Mouse (Mus musculus): ENCODE results near the gene Eogt.

Eogt gene

DNA sequence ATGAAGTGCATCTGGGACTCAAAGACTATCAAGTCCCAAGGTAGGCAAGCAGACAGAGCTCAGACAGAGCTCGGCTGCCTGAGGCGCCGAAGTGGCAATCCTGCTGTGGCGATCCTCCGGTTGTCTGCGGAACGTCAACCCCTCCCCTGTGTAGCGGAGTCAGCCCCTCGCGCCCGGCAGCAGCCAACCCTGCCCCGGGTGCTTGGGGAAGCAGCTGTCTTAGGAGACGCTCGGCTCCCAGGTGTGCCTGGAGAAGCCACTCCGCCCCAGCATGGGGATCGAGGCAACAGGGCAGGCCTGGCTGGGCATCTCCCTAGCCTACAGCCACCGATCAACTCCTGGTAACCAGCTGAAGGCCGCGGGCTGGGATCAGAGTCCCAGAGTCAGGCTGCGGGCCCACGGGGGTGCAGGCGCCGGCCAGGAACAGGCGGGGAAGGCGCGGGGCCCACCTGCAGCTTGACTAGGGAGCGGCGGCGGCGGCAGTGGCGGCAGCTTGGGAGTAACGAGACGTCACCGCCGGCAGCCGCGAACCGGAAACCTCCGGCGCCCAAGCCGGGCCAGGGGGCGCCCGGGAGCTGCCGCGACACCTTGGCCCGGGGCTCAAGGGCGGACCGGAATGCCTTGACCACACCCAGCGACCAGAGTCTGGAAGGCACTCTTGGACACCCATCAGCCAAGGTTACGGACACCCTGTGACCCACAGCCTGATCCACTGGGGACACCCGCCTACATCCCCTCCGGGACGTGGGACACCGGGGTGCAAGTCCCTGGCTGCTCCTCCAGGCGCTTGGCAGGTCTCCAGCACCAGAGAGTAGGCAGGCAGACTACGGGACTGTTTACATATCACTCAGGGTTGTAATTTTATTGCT, at the start of gene Eogt:
Gene Eogt (minus strand): TSS at position 800 of the 869 bp plus-strand sequence.
- DNase-seq (ENCODE audit: inconsistent age in 2 of 2, low spot score in 1 of 2) = peak; percentile 89 to 96

DNA sequence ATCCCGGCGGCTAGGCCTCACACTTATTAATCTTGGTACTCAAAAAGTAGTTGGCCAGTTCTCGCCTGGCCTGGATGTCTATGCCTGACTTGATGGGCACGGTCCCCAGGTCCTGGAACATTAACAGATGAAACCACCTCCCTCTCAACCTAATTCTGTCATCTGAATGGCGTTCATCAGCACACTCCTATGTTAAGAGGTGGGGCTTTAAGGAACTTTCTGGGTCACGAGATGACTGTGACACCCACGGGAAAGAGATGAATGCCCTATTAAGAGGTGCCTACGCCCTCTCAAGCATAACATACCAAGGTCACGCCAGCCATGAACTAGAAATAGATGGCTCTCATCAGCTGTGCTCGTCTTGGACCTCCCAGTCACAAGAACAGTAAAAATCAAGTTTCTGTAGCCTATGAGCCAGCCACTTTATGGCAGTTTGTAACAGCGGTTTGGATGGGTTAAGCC, 30.4 kb upstream of the Eogt start:
- no peak for DNase-seq (ENCODE audit: inconsistent age in 2 of 2, low spot score in 1 of 2)

DNA sequence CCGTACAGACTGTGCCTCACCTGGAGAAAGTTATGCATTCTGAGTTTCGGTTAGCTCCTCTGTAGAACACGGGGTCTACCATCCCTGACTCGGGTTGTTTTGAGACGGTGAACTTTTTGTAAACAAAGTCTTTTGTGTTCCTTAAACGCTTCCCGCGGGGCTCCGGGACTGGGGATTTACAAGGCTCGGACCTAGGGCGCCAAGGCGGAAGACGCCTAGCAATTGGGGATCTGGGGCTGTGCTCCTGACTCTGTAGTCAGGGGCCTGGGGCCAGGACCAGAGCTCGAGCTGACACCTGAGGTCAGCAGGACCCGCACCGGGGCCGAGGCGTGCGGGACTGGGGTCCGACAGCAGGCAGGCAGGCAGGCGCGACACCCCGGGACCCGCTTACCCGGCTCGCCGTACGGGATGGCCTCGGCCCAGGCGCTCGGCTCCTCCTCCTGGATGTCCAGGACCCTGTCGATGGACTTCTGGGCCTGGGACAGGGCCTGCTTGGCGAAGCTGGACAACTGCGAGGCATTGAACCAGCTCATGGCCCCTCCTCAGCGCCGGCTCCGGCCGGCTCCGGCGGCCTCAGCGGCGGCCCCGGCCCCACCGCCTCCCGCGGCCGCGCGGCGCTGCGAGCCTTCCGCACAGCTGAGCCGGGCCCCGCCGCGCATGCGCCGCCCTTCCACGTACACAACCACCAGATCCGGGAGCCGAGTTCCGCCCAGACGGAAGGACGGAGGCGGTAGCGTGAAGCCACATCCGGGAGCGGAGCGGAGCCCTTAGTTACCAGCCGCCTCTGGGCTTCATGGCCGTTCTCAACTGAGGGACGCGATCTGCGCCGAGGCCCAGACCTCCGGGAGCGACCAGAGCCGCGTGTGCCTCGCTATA, 29.7 kb upstream of the Eogt start, which contains the start of gene Tmf1:
Gene Tmf1 (minus strand): TSS at position 632 of the 876 bp plus-strand sequence.
- peak; percentile 97 to 98 for DNase-seq (ENCODE audit: inconsistent age in 2 of 2, low spot score in 1 of 2)

DNA sequence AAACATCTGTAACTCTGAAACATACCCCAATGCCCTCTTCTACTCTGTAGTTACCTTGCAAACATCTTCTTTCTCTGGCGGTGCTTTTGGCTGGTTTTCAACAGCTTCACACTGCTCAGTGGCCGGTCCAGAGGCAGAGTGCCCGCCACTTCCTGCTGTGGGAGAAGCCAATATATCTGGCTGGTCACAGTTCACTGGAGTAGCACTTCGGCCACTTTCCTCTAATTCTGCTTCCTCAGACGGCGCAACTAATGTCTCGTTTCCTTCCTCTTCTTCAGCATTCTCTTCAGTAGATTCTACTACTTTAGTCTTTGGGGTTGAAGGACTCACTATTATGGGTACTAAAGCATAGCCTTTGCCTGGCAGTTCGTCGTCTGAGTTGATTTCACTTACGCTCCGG, 26.7 kb upstream of the Eogt start:
- no peak for DNase-seq (ENCODE audit: inconsistent age in 2 of 2, low spot score in 1 of 2)

DNA sequence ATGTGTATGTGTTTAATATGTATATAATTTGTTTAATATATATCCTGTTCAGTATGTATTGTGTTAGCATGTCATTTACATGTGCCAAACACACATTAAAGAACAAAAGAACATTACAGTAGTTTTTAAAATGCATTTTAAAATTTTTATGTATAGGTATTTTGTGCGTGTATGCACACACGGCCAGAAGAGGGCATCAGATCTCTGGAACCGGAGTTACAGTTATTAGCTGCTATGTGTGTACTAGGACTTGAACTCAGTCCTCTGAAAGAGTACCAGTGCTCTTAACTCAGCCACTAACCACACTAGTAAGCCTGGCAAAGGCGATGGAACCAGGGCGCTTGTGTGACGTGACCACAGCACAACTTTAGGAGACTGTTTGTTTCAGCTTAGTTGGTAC, 1.2 kb upstream of the Eogt start:
- DNase-seq (ENCODE audit: inconsistent age in 2 of 2, low spot score in 1 of 2) = peak in 1 of 2 experiments; percentile 36

DNA sequence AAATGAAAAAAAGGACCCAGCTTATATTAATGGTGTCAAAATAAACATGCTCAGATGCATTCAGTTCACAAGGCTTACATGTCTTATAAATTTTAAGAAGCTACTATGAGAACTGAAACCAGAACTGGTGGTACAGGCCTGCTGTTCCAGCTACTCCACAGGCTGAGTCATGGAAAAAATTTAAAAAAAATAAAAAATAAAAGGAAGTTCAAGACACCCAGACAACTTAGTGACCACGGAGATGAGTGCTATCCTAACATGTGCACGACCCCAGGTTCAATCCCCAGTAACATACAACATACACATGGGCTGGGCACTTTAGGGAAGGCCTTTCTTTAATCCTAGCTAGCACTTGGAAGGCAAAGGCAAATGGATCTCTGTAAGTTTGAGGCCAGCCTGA, 739 bp upstream of the Eogt start:
- no peak for DNase-seq (ENCODE audit: inconsistent age in 2 of 2, low spot score in 1 of 2)

DNA sequence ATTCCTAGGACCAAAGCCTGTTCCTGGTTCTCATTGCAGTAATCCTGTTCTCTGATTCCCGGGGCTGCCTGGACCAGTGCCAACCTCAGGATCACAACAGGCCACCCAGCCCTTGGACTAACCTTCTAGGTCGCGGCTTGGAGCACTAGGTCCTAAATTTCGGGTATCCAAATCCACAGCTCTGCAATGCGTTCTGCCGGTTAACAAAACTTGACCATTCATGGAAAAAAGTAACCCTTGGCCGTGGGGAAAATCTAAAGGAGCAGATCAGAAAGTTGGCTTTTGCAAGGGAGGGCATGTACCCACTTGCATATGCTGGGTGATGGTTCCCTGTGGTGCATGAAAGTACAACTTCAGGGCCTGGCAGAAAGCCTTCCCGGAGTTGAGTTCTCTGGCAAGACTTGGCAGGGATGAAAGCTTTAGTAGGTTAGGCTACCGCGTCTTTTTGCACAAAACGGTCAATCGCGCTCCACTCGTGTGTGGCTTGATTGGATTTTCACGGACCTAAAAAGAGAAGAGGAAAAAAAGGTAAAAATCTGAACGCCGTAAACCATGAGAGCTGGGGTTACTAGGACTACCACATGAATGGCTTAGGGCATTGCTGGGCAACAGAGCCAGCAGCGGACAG, 1.1 kb downstream of the Eogt start:
- DNase-seq (ENCODE audit: inconsistent age in 2 of 2, low spot score in 1 of 2) = peak; percentile 78 to 91

DNA sequence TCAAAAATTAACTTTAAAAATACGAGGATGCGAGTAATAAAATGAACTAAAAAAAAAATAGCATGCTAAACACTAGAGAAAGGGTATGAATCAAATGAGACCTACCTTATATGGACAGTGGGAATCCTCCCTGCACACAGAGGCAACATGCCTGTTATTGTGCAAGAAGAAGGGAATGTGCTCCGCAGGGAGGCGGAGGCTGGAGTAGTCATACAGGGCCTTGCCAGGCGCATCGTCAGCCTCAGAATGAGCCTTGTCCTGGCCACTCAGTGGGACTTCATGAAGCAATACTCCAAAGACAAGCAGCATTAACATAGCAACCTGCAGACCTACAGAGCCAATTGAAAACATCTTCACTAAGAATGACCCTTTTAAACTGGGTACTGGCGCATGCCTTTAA, 3.8 kb downstream of the Eogt start:
- peak; percentile 62 to 87 for DNase-seq (ENCODE audit: inconsistent age in 2 of 2, low spot score in 1 of 2)

DNA sequence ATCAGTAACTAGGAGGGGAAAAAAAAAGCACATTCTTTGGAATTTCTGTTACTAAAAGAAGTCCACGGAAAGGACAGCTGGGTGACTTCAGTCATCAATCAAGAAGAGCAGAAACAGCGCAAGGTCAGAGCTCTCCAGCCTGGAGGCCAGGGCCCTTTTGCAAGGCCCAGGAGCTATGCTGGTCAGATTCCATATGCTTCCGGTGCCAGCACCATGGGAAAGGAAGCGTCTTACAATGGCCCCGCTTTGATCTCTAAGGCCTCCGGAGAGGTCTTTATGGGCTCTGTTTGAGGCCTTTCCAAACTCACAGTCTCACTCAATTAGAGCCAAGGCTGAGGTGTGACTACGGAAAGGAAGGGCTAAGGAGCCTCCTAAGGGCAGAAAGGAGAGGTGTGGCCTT, 4.6 kb downstream of the Eogt start:
- peak; percentile 88 to 94 for DNase-seq (ENCODE audit: inconsistent age in 2 of 2, low spot score in 1 of 2)

DNA sequence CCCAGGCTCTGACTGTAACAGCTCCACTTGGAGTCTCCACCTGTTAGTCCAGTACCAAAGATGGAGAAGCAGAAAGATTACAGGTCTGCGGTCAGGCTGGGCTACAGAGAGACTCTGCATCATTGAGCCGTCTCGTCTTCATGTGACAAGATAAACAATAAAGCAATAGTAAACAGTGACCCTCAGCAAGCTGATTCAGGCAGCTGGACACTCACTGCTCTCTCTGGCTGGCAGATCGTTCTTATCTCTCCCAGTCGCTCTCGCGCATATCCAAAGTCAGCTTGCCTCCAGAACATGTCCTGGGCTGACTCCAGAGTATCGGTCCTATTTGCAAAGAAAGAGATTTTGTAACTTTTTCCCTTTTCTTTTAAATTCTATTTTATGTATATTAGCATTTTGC, 6.4 kb downstream of the Eogt start:
- DNase-seq (ENCODE audit: inconsistent age in 2 of 2, low spot score in 1 of 2) = peak; percentile 37 to 80

DNA sequence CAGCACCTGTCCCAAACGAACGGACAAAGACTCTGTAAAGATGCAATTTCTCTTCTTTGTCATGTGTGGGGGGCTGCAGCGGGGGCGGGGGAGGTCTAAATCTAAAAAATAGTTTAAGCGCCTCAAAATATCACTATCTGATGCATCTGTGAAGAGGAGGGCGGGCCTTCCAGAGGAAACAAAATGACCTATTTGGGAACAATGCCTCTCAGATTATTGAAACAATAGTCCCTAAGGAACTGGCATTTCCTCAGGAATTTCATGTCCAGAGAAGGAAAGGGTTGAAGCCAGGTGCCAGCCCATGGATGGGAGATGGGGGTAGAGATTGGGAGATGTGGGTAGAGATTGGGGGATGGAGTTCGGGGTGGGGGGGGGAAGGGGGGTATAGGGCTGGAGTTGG, 7.2 kb downstream of the Eogt start:
- DNase-seq (ENCODE audit: inconsistent age in 2 of 2, low spot score in 1 of 2) = peak in 1 of 2 experiments; percentile 30

DNA sequence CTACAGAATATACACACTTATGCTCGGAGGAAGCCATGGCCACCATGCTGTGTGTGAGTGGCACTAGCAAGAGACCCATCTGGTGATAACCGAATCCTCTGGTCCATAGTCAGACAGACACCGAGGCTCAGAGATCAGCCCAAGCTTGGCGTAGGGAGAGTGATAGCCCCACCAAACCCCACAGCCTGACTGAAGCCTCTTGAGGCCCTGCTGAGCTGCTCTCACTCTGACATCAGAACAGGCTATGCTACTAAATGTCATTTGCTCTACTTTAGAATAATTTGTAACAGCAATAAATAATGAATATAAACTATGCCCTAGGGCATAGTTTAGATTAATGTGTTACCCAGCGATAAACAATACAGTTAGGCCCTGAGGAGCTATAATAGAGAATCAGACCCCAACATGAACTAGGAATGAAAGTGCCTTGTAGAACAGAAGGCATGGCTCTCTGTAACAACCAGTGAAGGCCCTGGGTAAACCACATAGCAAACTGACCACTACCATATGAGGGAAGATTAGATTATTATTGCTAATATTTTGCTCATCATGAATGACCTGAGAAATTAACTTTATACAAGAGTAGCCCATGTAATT, 16.2 kb downstream of the Eogt start:
- peak in 1 of 2 experiments; percentile 22 for DNase-seq (ENCODE audit: inconsistent age in 2 of 2, low spot score in 1 of 2)

DNA sequence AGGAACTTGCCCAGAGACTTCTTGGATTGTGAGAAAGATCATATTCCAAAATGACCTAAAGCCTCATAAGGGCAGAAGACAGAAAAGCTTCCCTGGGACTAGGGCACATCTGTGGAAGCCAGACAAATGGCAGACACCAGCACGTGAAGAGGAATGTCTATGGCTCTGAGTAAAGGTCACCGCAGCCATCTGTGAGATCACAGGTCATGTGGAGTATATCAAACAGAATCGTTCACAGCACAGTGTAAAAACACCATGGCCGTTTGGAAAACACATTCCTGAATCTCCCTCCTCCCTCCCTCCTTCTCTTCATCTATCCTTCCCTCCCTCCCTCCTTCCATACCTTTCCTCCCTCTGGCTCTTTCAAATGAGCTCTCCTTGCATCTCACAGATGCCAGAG, 17.2 kb downstream of the Eogt start:
- DNase-seq (ENCODE audit: inconsistent age in 2 of 2, low spot score in 1 of 2) = peak in 1 of 2 experiments; percentile 52

DNA sequence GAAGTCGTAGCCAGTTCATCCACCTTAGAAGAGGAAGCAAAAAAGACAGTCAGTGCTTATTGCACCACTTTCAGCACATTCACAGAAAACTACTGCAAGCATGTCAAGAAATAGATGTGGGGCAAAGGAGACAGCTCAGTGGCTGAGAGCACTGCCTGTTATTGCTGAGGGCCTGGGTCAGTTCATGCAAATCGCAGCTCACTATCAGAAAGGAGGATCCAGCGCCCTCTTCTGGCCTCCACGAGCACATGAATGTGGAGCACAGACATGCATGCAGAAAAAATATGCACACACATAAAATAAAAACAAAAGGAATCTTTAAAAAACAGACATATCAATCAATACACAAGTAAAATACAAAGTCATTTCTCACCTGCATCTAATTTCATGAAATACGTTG, 18.0 kb downstream of the Eogt start:
- DNase-seq (ENCODE audit: inconsistent age in 2 of 2, low spot score in 1 of 2) = no peak

DNA sequence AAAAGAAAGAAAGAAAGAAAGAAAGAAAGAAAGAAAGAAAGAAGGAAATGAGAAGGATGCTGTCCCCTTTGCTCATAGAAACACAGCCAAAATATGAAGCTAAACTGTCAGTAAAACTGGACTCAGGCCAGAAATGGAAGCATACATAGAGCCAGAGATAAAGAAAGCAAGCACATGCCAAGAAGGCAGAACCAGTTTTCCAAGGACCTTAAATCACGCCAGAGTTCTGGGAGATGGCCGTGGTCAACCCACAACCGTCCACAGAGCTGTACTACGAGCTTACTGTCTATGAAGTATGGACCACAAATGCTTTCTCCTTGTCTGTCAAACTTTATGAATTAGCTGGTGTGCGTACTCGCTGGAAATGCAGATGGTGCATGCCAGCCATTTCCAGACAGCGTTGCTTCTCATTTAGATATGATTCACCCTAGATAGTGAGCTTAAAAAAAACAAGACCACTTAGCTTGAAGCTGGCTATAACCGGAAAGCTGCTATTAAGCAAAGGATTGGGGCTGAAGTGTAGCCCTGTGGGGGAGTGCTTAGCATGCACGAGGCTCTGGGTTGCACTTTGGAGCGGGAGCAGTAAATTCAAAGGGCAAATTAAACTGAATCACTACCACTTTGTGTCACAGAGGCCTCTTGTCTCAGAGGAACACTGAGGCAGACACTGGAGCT, 24.5 kb downstream of the Eogt start:
- DNase-seq (ENCODE audit: inconsistent age in 2 of 2, low spot score in 1 of 2) = peak in 1 of 2 experiments; percentile 73

DNA sequence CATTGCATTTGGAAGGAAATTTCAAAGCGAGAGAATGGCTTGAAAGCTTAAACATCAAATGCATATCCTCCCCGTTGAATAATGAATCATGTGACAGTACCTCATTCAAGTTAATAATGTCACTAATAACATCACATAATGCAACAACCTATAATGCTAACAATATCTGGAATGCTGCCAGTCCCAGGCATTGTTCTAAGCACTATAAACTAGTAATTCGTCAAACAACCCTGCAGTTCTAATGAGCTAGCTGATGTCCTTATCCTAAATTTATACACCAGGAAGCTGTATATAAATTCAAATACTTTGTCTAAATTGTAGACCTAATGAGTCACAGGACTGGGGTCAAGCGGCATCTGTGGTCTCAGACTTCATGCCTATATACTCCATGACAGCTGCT, 28.1 kb downstream of the Eogt start:
- no peak for DNase-seq (ENCODE audit: inconsistent age in 2 of 2, low spot score in 1 of 2)

DNA sequence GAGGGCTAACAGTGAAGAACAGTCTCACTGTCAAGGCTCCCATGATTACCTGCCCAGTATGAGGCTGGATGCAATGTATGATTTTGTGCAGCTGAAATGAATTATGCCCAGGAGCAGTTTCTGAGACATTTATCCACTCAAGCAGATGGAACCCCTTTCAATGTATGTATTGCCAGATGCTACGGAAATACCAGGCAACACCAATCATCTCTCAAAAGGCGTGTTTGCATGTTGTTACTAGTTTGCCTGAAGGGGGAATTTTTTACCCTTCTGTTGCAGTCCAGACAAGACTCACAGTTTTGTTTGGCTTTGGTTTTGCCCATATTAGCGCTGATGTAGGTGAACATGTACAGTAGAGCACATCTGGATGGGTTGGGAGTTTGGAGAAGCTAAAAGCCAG, 30.7 kb downstream of the Eogt start:
- DNase-seq (ENCODE audit: inconsistent age in 2 of 2, low spot score in 1 of 2) = no peak

DNA sequence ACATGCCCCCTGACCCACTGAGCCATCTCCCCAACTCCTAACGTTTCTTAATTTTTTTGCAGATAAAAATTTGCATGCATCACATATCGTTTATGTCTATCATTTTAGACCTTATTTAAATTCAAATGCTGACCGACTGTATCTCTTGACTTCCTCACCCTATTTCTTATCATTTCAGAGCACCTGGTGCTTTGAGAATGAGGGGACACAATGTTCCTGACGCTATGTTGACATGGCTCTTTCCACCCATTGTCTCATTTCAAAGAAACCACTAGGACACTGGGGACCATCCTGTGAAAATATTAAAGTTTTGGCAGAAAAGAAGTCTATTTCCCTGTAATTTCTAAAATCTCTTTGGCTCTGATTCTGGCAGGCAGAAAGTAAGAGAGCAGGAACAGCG, 32.1 kb downstream of the Eogt start:
- no peak for DNase-seq (ENCODE audit: inconsistent age in 2 of 2, low spot score in 1 of 2)

DNA sequence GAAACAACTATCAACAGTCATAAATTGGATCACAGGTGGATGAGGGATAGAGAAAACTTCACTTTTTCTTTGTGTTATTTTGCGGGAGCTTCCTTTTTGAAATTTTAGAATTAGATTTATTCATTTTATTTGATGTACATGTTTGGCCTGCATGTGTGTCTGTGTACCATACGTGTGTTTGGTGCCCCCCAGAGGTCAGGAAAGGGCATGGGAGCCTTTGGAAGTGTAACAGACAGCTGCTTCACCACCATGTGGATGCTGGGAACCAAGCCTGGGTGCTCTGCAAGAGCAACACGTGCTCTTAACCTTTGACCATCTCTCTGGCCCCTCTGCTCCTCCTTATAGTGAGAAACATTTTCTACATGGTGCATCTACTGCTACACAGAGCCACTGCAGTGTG, 34.2 kb downstream of the Eogt start:
- no peak for DNase-seq (ENCODE audit: inconsistent age in 2 of 2, low spot score in 1 of 2)

DNA sequence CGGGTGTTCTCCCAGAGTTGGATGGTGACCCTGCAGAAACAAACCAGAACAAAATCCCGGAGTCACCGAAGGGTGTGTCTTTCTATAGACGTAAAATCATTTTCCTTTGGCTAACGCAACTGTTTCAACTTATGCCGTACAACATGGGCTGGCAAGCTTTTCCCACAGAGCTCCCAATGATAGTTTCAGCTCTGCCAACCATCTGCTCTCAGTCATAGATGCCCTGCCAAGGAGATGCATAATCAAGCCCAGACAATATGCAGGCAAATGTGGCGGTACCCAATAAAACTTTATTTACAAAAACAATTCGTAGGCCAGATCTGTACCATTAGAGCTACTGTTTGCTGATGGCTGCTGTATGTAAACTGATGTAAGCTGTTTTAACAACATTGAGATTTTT, 36.8 kb downstream of the Eogt start:
- DNase-seq (ENCODE audit: inconsistent age in 2 of 2, low spot score in 1 of 2) = no peak
